Mouse (Mus musculus) heart, postnatal 25 days (tissue): ENCODE results near the gene Triobp. TPM values are rescaled to one million over a fixed set of nuclear protein-coding genes. Genes with fewer than 3 reads are reported as not detected.
"Not testable (repeated sequence)": the region's sequence is repeated elsewhere in the genome, so short reads cannot be mapped to it uniquely, and the experiment has no call there.

Experiments used
- DNase-seq: peaks from one replicate; pipeline ENCODE4 v3.0.0; 2022; ENCODE audit warnings: low spot score
- intact Hi-C: fragments of 180-260 bp; cut with DNase I; formaldehyde crosslinking; loops from one replicate; pipeline ENCODE4 v1.15.1; 2025
- total RNA-seq, 2 experiments: library from RNA; stranded (reverse); gene quantifications; 2 replicates each; pipeline ENCODE4 v1.2.3; 2021

Gene Triobp
- total RNA-seq, 2 experiments from 2014 or later = 36.0 to 39.8 TPM

DNA sequence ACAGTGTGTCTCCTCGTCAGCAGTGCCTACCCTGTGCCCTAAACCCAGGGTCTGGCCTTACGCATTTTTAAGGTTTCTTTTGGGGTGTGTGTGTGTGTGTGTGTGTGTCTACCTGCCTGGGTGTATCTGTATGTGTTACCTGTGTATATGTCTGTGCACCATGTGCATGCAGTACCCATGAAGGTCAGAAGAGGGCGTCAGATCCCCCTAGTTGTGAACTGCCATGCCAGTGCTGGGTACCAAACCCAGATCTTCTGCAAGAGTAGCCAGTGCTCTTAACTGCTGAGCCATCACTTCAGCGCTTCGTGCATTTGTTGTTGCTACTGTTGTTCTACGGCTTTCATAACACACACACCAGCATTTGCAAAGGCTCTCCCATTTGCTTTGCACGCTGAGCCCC, 44.7 kb downstream of the Triobp start:
- intact Hi-C loops = no loop called here
- no peak for DNase-seq

DNA sequence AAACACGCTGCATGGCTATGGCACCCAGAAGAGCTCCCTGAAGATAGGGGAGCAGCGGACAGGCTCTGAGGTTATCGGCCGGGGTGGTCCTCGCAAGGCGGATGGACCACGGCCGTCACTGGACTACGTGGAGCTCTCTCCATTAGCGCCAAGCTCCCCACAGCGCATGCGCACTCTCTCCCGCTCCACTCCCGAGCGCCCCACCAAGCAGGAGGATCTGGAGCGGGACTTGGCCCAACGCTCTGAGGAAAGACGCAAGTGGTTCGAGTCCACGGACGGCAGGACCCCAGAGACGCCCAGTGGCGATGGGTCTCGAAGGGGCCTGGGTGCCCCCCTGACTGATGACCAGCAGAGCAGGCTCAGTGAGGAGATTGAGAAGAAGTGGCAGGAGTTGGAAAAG, 45.4 kb downstream of the Triobp start:
- no peak for DNase-seq
- intact Hi-C loops = no loop called here

DNA sequence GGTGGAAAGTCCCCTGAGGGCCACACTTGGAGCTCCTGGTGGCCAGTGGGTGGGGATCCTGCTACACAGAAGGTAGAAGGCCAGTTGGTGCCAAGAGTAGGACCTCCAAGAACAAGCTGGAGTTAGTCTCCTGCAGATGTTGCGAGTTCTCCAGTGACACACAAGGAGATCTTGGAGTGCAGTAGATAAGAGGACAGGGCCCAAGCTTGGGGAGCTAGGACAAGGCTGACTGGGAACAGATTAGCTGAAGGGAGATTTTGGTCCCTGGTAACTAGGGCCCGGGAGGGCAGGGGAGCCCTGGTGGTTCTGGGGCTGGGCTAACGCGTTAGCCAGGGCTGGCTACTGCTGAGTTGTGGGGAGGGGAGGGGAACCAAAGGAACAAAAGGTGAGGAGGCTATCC, 48.4 kb downstream of the Triobp start:
- intact Hi-C loops = no loop called here
- DNase-seq = no peak

DNA sequence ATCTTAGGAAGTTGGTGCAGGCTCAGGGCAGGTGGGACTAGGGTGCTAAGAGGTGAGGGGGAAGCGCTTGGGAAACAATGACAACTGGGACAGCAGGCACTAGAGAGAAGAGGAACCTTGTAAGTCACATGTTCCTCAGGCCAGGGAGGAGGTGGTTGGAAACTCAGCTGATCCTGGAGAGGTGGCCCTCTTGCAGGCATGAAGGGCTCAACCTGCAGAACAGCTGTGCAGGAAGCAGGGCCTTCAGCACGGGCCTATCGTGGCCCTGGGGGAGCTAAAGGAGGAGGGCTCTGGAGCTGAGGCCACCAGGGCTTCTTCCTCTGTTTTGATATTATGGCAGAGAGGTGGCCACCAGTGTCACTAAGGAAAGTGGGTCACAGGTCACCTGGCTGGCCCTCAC, 49.1 kb downstream of the Triobp start:
- intact Hi-C loops = no loop called here
- no peak for DNase-seq

DNA sequence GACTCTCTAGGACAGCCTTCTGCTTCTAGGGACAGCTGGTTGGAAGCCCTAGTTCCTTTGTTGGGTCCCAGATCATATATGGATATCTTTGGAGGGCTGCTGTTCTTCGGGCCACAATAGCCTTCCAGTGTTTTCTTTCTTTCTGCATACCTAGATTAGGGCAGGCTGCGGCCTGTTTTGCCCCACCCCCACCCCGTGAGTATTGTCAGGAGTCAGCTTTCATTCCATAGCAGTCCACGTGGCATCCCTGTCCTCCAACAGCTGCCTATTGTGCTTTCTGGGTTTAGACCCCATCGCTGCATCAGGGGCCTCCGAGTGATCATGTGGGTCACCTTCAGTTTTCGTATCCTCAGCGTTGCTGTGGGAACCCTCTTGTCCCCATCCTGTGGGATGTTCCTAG, 50.8 kb downstream of the Triobp start:
- intact Hi-C loops = no loop called here
- DNase-seq = no peak

DNA sequence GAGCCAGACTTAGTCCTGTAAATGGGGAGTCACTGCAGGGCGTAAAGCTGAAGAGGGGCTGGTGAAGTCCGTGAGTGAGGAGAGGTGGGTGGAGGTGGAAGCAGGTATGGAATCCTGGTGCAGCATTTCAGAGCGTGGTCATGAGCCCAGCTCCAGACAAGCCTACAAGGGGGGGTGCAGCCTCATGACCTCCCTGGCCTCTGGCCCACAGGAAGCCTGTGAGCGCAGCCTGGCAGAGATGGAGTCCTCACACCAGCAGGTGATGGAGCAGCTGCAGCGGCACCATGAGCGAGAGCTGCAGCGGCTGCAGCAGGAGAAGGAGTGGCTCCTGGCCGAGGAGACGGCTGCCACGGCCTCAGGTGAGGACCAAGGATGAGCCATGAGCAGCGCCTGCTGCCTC, 52.1 kb downstream of the Triobp start:
- intact Hi-C loops = no loop called here
- DNase-seq = no peak

DNA sequence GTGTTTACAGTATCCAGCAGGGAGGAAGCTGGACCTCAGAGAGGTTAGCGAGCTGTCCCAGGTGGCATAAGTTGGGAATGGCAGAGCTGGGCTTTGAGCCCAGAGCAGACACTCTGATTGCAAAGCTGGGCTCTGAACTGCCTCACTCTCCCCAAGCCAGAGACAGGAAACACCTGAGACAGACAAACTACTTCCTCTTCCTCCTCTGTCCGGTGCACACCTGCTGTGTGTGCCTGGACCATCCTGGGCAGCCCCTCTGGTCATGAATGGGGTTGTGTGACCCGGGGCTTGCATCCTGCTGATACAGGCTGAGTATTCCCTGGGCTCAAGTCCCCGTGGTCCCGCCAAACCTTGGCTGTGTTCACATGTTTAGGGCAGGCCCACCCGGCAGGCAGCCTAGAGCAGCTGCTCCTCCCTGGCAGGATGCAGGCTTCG, 52.9 kb downstream of the Triobp start:
- no peak for DNase-seq
- intact Hi-C loops = no loop called here

DNA sequence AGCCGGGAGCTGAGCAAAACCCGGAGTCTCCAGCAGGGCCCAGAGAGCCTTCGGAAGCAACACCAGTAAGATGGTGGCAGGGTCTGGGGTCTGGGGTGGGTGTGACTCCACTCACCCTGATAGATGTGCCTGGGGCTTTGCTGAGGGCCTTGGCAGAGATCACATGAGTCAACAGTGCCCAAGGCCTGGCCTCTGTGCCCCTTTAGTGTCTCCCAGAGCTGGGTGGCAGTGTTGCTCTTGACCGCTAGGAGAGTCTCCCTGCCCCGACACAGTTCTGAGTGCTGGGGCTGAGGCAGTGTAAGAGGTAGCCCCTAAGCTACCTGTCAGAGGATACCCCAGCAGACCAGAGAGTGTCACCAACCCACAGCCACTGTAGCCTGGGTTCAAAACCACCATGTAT, 54.0 kb downstream of the Triobp start:
- intact Hi-C loops = no loop called here

DNA sequence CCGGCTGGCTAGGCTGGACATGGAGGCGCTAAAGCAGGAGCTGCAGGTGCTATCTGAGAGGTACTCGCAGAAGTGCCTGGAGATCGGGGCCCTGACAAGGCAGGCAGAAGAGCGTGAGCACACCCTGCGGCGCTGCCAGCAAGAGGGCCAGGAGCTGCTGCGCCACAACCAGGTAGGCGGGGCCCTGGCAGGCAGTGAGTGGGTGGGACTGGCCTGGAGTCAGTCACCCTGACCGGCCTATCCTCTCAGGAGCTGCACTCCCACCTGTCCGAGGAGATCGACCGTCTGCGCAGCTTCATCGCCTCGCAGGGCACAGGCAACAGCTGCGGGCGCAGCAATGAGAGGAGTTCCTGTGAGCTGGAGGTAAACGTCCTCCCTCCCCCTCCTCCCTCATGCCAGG, 54.5 kb downstream of the Triobp start:
- no peak for DNase-seq
- intact Hi-C loops = no loop called here

More for the DNA sequence above, 54.0 kb downstream of the Triobp start:
- no peak for DNase-seq

DNA sequence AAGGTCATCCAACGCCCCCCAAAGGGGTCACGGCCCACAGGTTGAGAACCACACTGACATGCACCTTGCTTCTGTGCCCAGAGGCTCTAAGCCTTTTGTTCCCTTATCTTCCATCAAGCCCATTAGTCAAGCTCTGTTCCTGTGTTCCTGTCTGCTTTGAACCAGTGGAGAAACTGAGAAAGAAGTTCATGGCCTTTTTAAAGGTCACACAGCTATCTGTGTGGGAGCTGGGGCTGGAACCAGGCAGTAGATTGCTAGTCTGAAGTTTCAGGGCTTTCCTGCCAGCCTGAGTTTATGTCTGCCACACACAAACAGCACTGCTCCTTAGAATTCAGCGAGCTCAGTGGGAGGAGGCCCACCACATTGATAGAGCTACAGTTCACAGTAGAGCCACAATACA, 55.6 kb downstream of the Triobp start:
- DNase-seq = no peak
- intact Hi-C loops = no loop called here

DNA sequence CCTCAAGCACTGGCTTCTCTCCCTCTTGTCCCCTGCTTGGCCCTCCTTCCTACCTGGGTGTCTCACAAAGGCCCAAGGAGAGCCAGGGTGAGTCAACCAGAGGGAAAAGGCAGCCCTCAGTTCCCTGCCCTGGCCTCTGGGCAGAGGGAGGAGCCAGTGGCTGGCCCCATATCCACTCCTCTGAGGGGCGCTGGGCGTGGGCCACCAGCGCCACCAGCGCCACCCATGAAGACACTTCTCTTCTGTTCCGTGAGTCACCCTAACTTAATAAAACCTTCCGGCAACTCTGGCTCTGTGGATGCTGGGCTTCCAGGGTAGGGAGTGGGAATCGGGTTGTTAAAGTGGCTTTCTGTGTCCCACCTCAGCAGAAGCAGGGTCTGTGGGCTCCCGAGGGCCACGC, 58.1 kb downstream of the Triobp start:
- DNase-seq = no peak
- intact Hi-C loops = no loop called here

DNA sequence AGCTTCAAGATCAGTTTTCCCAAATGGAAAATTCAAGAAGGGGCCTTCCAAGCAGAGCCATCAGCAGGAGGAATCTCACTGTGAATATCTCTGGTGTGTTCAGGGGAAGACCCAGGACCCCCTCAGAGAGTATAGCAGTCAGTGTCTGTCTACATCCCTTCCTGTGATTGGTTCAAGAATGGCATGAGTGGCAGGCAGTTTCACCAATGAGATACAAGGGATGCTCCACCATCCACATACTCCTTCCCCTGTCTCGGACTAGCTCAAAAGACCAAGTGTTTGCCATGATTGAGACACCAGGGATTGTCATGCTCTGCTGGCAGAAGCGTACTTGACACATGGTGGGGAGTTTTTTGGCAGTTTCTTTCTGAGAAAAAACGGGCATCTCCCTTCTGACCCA, 59.1 kb downstream of the Triobp start:
- intact Hi-C loops = no loop called here
- no peak for DNase-seq

DNA sequence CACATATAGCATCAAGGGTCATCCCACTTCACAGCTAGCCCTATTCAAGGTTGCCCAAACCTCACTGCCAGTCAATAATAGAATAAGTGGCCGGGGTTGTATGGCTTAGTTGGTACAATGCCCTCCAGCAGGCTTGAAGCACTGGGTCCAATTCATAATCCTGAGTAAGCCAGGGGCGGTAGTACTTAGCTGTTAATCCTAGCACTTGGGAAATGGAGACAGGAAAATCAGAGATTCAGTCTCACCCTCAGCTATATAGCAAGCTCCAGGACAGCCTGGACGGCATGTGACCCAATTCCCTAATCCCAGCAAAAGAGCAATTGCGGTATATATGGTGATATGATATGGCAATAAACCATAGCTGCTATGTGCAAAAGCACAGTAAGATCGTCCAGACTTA, 59.5 kb downstream of the Triobp start:
- no peak for DNase-seq
- intact Hi-C loops = no loop called here

DNA sequence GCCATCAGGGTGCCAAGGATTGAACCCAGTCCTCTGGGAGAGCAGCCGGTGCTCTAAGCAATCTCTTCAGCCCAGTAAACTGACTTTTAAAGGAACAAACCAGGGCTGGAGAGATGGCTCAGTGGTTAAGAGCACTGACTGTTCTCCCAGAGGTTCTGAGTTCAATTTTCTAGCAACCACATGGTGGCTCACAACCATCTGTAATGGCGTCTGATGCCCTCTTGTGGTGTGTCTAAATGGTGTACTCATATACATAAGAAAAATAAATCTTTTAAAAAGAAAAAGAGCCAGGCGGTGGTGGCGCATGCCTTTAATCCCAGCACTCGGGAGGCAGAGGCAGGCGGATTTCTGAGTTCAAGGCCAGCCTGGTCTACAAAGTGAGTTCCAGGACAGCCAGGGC, 60.3 kb downstream of the Triobp start:
- intact Hi-C loops, DNase-seq: not testable (repeated sequence)

DNA sequence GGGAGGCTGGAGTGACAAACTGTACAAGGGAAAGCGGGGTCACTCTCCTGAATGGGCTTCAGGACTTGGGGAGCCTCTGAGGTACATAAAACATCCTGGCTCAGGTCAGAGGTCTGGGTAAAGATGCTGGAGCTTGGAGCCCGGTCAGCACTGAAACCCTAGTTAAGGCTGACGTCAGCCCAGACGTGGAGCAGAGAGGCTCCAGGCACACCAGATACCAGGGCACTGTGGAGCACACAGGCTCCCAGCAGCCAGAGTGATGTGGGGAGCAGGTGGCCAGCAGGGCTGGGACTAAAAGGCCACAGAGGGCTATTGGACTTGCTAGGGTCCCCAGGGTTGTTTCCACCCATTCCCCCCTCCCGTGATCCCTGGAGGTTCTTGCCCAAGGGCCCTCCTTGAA, 62.2 kb downstream of the Triobp start:
- DNase-seq = no peak
- intact Hi-C loops = no loop called here

DNA sequence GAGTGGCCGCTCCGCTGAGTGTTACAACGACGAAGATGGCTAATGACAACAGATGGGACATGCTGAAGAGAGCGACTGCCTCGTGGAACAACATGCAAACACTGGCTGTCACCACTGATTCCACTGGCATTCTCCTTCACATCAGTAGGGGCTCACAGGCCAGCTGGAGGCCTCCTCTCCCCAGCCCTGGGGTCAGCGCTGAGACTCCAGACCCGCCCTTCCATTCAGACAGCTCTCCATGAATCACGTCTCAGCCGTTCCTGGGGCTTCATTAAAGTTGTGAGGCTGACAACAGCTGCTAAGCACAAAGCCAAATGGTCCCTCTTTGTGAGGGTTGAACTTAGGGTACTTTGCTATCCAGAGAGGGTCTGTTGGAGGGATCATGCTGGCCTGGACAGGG, 64.0 kb downstream of the Triobp start:
- no peak for DNase-seq
- intact Hi-C loops = no loop called here

DNA sequence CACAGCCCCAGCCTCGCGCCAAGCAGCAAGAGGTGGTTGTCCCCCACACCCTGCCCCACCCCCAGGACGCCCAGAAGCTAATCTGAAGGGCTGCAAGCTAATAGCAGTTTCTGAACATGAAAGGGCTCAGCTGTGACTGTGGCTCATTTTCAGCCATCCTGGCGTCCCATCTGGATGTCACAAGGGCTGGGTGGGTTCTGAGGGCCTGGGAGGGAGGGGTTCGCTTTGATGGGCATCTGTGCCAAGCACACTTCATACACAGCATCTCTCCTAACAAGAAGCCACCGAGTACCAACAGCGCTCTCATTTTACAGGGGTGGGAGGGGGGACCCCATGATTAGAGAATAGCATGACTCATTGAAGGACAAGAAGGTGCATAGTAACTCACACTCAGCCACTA, 65.9 kb downstream of the Triobp start:
- intact Hi-C loops = no loop called here
- DNase-seq = no peak

DNA sequence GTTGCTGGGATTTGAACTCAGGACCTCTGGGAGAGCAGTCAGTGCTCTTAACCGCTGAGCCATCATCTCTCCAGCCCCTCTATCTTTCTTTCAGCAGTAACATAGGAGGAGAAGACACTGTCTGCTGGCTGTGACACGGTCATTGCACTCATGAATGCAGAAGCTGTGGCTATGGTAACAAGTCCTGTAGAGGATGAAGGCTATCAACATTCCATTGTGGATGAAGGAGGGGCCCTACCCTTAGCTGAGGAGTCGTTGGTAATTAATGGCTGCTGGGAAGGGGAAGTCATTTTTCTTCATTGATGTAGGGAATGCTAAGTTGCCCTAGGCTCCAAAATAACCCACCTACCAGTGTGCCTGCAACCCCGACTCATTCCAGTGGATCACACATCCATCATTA, 70.7 kb downstream of the Triobp start:
- DNase-seq = no peak
- intact Hi-C loops = no loop called here

DNA sequence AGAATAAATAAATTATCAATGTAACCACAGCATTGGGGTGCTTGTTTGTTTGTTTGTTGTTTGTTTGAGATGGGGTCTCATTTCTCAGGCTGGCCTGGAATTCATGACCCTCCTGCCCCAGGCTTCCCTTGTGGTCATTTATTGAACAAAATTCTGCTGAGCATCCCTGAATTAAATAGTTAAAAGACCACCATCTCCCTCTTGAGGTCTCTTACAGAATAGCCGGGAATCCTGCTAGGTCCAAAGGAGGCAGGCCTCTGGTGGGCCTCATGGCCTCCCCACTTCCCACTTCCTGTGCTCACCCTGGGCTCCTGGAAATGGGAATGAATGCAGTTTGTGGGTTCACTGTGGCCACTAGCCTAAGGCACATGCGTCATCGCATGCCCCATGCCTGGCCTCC, 71.4 kb downstream of the Triobp start:
- no peak for DNase-seq
- intact Hi-C loops = no loop called here

DNA sequence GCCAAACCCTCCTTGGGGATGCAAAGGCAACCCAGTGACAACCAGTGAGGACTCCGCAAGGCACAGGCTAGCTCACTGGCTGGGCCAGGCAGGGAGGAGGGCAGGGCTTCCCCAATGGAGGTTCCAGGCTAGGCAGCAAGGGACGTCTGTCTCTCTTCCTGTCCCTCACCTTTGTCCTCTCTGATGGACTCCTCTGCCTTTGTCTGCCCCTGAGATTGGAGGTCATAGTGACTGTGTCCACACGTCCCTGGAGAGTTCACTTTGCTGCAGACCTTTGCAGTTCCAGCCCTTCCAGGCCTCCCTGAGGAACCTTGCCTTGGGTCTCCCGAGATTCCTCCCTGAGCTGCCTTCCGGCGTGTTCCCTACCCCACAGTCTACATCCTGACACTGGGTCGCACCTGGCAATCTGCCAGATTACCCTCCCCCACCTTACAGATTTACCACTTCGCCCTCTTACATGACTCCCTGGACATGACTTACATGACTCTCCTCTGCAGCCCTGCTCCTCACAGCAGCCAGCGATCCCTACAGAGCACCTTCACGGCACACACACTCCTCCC, 75.2 kb downstream of the Triobp start:
- no peak for DNase-seq
- intact Hi-C loops = no loop called here

DNA sequence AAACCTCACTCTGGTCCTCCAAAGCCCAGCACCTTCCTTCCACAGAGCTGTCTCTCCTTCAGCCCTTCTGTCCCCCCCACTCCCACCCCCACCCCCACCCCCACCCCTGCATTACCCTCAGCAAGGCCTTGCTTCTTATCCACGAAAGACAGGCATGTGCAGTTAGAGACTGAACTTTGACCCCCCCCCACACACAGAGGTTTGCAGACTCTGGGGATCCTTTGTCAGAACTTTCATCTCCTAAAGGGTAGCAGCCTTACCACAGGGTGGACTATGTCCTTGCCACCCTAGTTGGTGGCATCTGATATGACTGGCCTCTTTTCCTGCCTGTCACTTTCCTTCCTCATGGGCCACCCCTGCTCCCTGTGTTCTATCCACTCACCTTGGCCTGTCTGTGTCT, 75.8 kb downstream of the Triobp start:
- DNase-seq = no peak
- intact Hi-C loops = no loop called here

DNA sequence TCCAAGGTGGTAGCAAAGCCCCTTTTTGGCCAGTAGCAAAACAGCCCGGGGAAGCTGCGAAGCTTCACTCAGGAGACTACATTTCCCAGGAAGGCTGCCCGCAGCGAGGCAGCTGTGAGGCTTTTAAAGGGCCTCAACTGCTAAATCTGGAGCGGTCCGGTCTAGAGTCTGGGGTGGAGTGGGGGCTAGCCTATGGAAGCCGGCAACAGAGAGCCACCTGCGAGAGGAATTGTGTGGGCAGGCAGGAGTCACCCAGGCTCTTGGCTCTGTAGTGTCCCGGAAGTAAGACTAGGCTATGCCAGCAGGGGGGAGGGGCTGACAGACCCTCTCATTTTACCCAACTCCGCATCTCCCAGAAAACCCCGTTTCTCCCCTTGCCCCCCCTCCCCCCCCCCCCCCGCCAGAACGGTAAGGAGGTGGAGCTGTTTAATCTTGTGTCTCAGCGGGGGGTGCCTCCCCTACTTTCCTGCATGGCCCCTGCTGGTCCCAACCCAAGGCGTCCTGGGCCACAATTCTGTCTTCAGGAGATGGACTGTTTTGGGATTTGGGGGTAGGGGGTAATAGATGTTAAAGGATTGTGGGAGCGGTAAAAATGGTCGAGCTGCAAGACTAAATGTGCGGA, 78.3 kb downstream of the Triobp start:
- DNase-seq = no peak
- intact Hi-C loops = no loop called here
